Comparison of ENCODE assay signal across 8 mouse cellular contexts in genomic region chr1:34060446-34060845, GRCm38 (mm10).
DNase-seq lines count a peak whose midpoint lies in the region; ATAC-seq and TF ChIP-seq lines count a peak whose summit lies in the region.

No protein-coding gene starts in this region.

- ATAC-seq in intestine, embryonic 15.5 days, result peak; percentile 24; the same call in 1 of the 2 replicates
- ATAC-seq in intestine, embryonic 16.5 days, result no peak
- peak; percentile 52 for ATAC-seq in common myeloid progenitor, adult 5-6 weeks (replicated peaks; ENCODE audit: low read depth, poor library complexity, severe bottlenecking)
- peak; percentile 53; the same call in 1 of the 2 replicates for ATAC-seq in lung, postnatal 0 days

- H3K4me2 ChIP-seq in intestine, embryonic 15.5 days (replicated peaks), result no peak overlapping the region
- no peak overlapping the region for H3K4me2 ChIP-seq in intestine, embryonic 16.5 days (ENCODE audit: low read depth, low read length)
- no peak overlapping the region for H3K4me2 ChIP-seq in lung, postnatal 0 days (replicated peaks; ENCODE audit: low read depth, low read length)

- no peak for TF ChIP-seq EP300 in lung, postnatal 0 days (IDR thresholded peaks at IDR 0.05)

- H3K36me3 ChIP-seq in intestine, embryonic 15.5 days, result no peaks in the 10 kb centered on the region
- H3K36me3 ChIP-seq in intestine, embryonic 16.5 days (ENCODE audit: control insufficient read depth, insufficient read depth, low read length), result no peaks in the 10 kb centered on the region
- no peaks in the 10 kb centered on the region; the same call in 1 of the 2 replicates for H3K36me3 ChIP-seq in lung, postnatal 0 days (ENCODE audit: insufficient read depth, low read length)

- WGBS in intestine, embryonic 15.5 days, result 7% methylated on average over 6 of the region's 6 CpGs
- WGBS in intestine, embryonic 16.5 days, result 8% methylated on average over 6 of the region's 6 CpGs
- WGBS in lung, postnatal 0 days, result 10% methylated on average over 6 of the region's 6 CpGs

- H3K27me3 ChIP-seq in intestine, embryonic 15.5 days (replicated peaks), result no peaks in the 10 kb centered on the region
- no peaks in the 10 kb centered on the region for H3K27me3 ChIP-seq in intestine, embryonic 16.5 days (replicated peaks; ENCODE audit: control insufficient read depth, insufficient read depth, low read length)
- no peaks in the 10 kb centered on the region for H3K27me3 ChIP-seq in lung, postnatal 0 days (replicated peaks; ENCODE audit: insufficient read depth, low read length)

- no peak overlapping the region for H3K4me3 ChIP-seq in intestine, embryonic 15.5 days (replicated peaks)
- no peak overlapping the region for H3K4me3 ChIP-seq in intestine, embryonic 16.5 days (ENCODE audit: low read length)
- H3K4me3 ChIP-seq in lung, postnatal 0 days (ENCODE audit: low read depth, low read length), result no peak overlapping the region

- TF ChIP-seq CTCF in lung, postnatal 0 days (IDR thresholded peaks at IDR 0.05), result no peak

- H3K9me3 ChIP-seq in intestine, embryonic 15.5 days, result no peaks in the 10 kb centered on the region
- no peaks in the 10 kb centered on the region for H3K9me3 ChIP-seq in intestine, embryonic 16.5 days (ENCODE audit: control insufficient read depth, low read length)
- no peaks in the 10 kb centered on the region for H3K9me3 ChIP-seq in lung, postnatal 0 days (ENCODE audit: low read length)

- intact Hi-C loops in heart, postnatal 10 days (cut with DNase I), result loop anchor here (2.0 to 5.0 kb wide), 3 partner anchors 42 to 104 kb away; no protein-coding TSS in a partner anchor

- H3K4me1 ChIP-seq in intestine, embryonic 15.5 days (replicated peaks), result 0 out of 2 replicates have a peak, but pooled peaks cover 3% of the 10 kb centered on the region
- H3K4me1 ChIP-seq in intestine, embryonic 16.5 days (ENCODE audit: control insufficient read depth, insufficient read depth, low read length), result 0 out of 2 replicates have a peak, but pooled peaks cover 2% of the 10 kb centered on the region
- no peaks in the 10 kb centered on the region for H3K4me1 ChIP-seq in lung, postnatal 0 days (ENCODE audit: insufficient read depth, low read depth, low read length)

- no peak overlapping the region for H3K27ac ChIP-seq in intestine, embryonic 15.5 days
- no peak overlapping the region for H3K27ac ChIP-seq in intestine, embryonic 16.5 days (ENCODE audit: low read length)
- no peak overlapping the region for H3K27ac ChIP-seq in lung, postnatal 0 days (ENCODE audit: low read length)

- H3K9ac ChIP-seq in intestine, embryonic 15.5 days, result no peak overlapping the region
- H3K9ac ChIP-seq in intestine, embryonic 16.5 days (ENCODE audit: low read depth, low read length), result no peak overlapping the region
- H3K9ac ChIP-seq in lung, postnatal 0 days (replicated peaks; ENCODE audit: low read depth), result no peak overlapping the region

- DNase-seq in heart, postnatal 10 days, result peak; percentile 51 to 57
- peak; percentile 28 for DNase-seq in lung, postnatal 0 days (ENCODE audit: low spot score)
- no peak for DNase-seq in urinary bladder, postnatal 4 days (ENCODE audit: low spot score in 2 of 2)
- no peak for DNase-seq in spleen, postnatal 10 days (ENCODE audit: low spot score in 2 of 2)
- DNase-seq in urinary bladder, postnatal 10 days (ENCODE audit: low spot score), result no peak

Comparison
In these comparisons a context has a peak if more than half of its experiments do, and no peak if none do; other contexts are left out.
1. DNase-seq: peak in heart, postnatal 10 days (2 of 2) and lung, postnatal 0 days (single experiment); none in urinary bladder, postnatal 4 days (0 of 2), spleen, postnatal 10 days (0 of 2) and urinary bladder, postnatal 10 days (single experiment).